Mouse (Mus musculus): Measurements from ENCODE around the gene Mum1.
A peak's percentile ranks its signal among the peaks of the same experiment; 100 is the strongest.

Mum1 gene

GRCm38 (mm10) chr10:80226416-80227165 lies at the start of gene Mum1:
TSS of gene Mum1 (plus strand) at chr10:80226434.
- peak; percentile 100 for DNase-seq

GRCm38 (mm10) chr10:80177441-80178279 lies 48.6 kb upstream of the Mum1 start:
- DNase-seq: no peak

GRCm38 (mm10) chr10:80179068-80180051 lies 46.9 kb upstream of the Mum1 start, which contains the start of gene Efna2:
TSS of gene Efna2 (plus strand) at chr10:80179482.
- peak; percentile 63 for DNase-seq

DNA sequence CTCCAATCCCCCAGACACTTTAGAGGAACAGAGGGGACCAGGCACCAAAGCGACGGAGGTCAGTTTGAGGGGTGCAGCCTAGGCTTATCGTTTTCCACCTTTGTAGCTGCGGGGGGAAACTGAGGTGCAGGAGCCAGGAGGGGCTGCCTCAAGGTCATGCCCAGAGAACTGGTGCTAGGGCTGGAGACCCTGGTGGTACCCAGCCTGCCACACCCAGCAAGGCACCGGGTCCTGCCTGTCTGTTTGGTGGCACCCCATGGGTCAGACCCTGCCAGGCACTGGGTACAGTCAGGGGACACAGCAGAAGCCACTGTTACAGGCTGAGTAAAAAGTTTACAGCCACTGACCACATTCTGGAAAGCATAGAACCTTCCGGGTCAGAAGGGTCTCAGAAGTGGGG lies 45.9 kb upstream of the Mum1 start:
- no peak for DNase-seq

- no peak for DNase-seq
These were observed 45.4 kb upstream of the Mum1 start for GRCm38 (mm10) chr10:80180823-80181222.

GRCm38 (mm10) chr10:80182547-80182946 lies 43.7 kb upstream of the Mum1 start:
- DNase-seq: no peak

GRCm38 (mm10) chr10:80186649-80187048 lies 39.6 kb upstream of the Mum1 start:
- no peak for DNase-seq

- DNase-seq: no peak
These were observed 38.5 kb upstream of the Mum1 start for GRCm38 (mm10) chr10:80187739-80188138.

DNA sequence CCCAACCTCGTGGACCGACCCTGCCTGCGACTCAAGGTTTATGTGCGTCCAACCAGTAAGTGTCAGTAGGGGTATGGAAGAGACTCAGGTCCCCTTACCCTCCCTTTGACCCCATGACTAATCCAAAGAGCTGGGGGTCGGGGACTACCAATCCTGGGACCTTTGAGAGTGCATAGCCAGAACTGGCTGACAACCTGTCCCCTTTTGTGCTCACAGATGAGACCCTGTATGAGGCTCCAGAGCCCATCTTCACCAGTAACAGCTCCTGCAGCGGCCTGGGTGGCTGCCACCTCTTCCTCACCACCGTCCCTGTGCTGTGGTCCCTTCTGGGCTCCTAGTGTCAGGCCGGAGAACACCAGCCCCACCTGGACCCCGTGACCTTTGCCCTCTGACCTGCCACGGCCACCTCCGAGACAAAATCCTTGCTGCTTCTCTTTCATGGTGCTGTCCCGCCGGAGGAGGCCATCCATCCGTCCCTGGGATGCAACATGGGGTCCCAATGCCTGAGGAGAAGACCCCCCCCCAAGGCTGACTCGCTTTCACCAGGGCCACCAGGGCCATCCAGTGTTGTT lies 37.7 kb upstream of the Mum1 start:
- no peak for DNase-seq

DNA sequence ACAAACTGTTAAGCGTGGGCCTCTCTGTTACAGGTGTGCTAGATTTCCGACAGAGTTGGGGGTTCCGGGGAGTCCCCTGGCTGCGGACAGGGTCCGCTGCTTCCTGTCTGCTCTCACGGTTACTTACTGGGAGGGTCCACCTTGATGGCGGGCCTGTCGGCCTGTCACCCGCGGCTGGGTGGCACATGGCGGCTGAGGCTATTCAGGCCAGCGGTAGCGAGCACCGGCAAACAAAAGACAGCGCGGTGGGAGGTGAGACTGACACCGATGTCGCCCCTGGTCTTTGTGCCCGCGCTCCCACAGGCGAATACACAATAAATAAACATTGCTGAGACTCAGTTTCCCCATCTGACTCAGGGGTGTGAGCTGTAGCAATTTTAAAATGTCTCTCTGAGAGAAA lies 36.2 kb upstream of the Mum1 start:
- DNase-seq: no peak

- peak; percentile 46 for DNase-seq
These were observed 35.7 kb upstream of the Mum1 start for GRCm38 (mm10) chr10:80190491-80191051.

GRCm38 (mm10) chr10:80193976-80194375 lies 32.3 kb upstream of the Mum1 start:
- no peak for DNase-seq

- no peak for DNase-seq
These were observed 31.8 kb upstream of the Mum1 start for GRCm38 (mm10) chr10:80194441-80194840.

DNA sequence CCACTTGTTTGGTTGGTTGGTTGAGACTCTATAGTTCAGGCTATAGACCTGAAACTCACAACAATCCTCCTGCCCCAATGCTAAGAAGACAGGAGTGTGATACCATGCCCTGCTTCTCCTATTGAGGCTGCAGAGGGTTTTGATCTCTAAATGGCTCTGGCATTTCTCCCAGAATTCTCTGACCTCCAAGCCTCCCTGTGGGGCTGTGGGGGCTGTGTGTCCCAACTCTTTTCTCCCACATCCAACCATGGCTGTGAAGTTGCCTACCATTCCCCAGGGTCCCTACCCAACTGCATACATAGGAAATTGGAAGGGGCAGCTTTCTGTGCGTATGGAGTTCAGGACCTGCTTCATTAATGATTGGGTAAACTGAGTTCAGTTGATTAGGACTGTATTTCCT lies 30.1 kb upstream of the Mum1 start:
- DNase-seq: no peak

GRCm38 (mm10) chr10:80196778-80197581 lies 29.3 kb upstream of the Mum1 start:
- no peak for DNase-seq

DNA sequence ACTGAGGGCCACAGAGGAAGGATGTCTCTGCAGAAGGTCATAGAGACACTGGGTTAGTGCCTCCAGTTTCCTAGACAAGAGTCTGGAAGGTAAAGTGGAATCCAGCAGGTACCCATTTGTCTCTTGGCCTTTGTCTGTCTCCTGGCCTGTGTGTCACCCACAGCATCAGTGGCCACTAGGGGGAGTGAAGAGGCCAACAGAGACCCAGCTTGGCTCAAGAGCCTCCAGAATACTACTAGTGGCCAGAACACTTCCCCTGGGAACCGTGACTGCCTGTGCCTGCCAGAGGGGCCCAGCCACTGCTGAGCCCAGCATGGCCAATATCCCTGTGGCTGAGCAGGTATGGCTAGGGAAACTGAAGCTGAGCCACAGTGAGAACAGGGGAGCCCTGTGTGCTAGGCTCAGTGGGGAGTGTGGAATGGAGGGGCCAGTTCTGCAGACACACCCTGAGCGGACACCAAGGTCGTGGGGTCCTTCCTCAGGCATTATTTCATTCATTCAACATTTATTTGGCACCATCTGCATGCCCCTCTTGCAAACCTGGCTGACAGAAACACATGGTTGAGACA lies 26.7 kb upstream of the Mum1 start:
- DNase-seq: peak; percentile 91

DNA sequence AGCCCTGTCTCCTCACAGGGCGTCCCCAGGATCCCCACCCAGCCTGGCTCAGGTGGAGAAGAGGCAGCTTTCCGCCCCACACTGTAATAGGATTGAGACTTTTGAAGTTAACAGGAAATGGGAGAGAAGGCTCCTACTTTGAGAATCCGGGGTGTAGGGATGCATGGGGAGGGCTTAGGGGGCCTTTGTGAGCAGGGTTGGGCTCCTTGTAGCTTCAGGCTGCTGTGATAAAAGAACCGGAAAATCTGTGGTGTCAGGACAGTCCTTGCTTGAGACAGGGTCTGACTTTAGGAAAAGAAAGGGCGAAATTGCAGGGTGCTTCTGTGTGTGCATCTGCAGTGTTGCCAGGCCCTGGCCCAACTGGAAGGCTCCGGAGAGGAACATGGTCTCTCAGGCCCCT lies 25.7 kb upstream of the Mum1 start:
- no peak for DNase-seq

- DNase-seq: no peak
These were observed 22.2 kb upstream of the Mum1 start for GRCm38 (mm10) chr10:80204055-80204454.

DNA sequence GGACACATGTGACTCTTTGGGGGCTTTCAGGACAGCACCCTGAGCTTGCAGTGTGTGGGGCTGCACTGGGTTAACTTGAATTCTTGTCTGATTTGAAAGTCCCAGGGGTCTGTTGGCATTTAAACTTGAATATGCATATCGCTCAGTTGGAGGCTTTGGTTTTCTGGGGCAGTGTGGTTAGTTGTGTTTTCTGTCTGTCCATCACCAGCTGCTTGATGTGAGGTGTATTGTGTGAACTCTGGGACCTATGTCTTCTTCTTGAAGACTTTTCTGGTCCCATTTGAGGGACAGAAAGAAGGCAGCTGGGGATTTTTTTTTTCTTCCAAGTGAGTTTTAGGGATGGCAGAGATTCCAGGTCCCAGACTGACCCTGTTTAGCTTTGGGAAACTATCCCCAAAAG lies 19.0 kb upstream of the Mum1 start:
- DNase-seq: no peak

DNA sequence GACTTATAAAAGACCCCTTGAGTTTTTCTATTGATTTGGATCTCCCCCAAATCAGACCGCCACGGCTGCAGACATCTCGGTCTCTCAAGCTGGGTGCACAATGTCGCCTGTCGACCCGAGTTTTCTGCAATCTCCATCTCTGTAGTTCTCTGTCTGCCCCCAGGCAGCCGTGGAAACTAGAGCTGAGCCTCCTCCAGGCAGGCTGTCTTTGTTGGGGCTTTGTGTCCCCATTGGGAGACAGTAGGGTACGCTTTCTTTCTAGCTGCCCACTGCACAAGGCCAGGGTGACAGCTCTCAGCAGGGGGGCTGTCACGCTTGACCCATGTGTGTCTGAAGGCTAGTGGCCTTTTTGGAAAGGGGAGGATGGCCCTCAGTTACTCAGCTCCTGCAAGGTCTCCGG lies 18.6 kb upstream of the Mum1 start:
- DNase-seq: no peak

- DNase-seq: no peak
These were observed 18.0 kb upstream of the Mum1 start for GRCm38 (mm10) chr10:80208248-80208647.

All from kidney, postnatal 14 days (tissue).